Mouse (Mus musculus): Measurements from ENCODE around the gene Dlg2.

- TF ChIP-seq CTCF (IDR thresholded peaks at IDR 0.05; ENCODE audit: low read depth, low read length) (no peak), POLR2A (IDR thresholded peaks at IDR 0.05; ENCODE audit: insufficient read depth, low read length) (no peak), EP300 (IDR thresholded peaks at IDR 0.05; ENCODE audit: insufficient read depth, low read depth, low read length) (no peak)
Observed at GRCm38 (mm10) chr7:91442447-91443376, 966.2 kb downstream of the Dlg2 start.

Data from ES-Bruce4 (cell line).